Mouse (Mus musculus) cerebellum, postnatal 25 days (tissue): Measurements from ENCODE around the gene Lrrn3.

Experiments used
- DNase-seq, 2 experiments: peaks; one replicate each; pipeline ENCODE4 v3.0.0; 2021; ENCODE audit warnings: mixed read lengths in 2 of 2

The Lrrn3 gene

DNA sequence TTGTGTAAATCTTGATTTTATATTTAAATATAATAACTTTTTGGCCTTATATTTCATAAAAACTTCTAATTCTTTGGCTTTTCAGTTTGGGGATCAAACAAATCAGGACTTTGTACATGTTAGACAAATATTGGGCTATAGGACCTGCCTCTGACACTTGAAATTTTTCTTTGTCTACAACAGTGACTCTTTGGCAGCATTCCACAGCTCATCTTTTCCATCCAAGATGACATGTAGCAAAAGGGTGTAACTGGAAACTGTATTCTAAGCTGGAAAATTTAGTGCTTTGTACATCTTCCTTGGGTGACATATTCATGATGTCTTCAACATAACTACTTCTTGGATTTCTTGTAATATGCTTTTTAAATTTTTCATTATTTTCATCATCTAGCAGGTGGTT lies 57.4 kb downstream of the Lrrn3 start:
- DNase-seq = no peak

DNA sequence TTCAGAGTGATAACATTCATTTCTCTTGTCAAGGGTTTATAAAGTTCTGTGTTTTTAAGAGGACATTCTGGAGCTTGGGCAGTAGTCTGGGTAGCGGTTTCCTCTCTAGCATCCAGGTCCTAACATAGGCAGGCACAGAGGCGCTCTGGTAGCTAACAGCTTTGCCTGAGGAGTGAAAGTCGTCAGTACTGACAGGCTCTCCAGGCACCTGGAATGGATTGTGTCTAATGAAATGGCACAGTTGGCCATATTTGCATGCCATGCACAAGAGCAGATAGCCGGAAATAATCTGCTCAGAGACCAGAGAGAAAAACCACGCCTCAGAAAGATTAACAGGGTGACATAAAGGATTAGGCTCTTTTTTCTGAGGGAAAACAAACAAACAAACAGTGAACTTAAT lies 58.8 kb downstream of the Lrrn3 start:
- DNase-seq = peak; percentile 43 to 57

DNA sequence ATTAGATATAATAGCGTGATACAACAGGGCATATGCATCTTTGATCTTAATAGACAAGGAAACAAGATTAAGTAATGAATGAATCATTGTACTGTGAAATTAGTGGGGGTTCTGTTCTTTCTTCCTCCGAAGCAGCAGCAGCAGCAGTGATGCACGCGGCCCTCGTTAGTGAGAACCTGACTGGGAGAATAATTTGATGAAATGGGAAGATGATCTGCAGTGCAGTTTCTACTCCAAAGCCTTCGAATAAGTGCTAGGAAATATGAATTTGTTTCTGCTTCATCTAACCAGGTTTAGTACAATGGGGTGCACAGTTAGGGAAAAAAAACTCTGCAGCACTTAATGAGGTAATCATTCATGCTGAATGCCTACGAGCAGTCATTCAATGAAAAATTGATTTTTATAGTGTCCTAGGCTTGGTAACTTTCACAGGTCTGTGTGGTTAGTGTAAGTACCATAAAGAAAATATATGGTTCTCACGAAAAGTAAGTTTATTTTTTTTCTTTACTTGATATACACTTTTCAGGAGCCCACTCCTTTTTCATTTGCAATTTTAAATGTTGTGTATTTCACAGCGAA lies 61.0 kb downstream of the Lrrn3 start:
- no peak for DNase-seq

DNA sequence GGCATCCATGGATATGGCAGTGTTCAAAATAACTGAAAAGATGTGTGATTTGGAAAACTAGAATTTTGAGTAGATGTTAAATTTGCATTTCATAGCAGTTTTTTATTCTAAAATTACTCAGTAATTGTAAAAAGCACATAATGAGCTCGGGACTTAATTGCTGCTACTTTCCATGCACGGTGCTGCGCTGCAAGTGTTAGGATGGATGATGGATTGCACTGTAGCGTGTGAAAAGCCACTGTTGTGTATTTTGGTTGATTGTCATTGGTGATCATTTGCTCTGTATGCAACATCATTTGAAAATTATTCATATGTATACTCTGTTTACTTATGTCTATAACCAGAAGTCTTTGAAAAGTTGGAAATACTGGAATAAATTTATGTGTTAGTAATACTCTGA lies 68.3 kb downstream of the Lrrn3 start:
- no peak for DNase-seq

DNA sequence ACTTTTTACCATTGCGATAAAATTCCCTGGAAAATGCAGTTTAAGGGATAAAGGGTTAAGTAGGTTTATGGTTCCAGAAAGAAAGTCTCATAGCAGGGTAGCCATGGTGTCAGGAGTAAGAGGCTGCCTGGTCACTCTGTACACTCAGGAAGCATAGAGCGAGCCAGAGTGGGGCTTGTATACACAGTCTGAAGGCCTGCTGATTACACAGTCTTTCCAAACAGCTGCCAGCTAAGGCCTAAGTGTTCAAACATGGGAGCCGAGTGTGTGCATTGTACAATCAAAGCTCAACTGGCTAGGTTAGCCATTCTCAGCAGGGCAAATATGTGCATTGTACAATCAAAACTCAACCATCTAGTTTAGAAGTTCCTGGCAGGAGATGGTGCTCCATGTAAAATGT lies 69.1 kb downstream of the Lrrn3 start:
- DNase-seq = no peak

DNA sequence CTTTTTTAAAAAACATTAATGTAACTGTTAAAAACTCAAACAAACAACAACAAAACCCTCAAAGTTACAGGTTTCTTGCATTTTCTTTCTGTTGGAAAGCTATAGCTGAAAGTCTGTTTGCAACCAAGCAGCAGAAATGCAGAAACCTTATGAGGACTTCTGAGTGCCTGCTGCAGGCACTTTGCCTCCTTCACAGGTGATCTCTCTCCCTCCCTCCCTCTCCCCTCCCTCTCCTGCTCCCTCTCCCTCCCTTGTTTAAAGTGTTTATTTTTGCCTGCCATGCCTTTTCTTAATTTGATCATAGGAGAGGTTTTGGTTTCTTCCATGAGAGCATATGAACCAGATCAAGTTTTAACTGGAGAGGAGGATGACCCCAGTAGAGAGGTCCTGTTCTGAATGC lies 69.6 kb downstream of the Lrrn3 start:
- DNase-seq = no peak

DNA sequence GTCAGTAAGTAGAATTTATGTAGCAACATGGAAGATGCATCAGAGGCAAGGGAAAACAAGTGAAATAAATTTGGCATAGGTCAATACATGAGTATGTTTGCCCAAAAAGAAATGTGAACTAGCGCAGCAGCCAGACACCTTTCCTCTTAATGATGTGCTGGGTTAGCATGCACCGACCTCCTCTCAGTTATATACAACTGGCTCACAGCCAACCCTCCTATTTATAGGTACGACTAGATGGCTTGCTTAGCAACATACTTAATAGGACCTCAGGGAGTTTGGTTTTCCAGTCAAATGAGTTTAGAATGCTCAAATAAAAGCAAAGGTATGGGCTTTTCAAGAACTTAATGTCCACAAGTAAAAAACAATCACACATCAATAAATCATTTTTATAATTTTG lies 76.8 kb downstream of the Lrrn3 start:
- DNase-seq = no peak

DNA sequence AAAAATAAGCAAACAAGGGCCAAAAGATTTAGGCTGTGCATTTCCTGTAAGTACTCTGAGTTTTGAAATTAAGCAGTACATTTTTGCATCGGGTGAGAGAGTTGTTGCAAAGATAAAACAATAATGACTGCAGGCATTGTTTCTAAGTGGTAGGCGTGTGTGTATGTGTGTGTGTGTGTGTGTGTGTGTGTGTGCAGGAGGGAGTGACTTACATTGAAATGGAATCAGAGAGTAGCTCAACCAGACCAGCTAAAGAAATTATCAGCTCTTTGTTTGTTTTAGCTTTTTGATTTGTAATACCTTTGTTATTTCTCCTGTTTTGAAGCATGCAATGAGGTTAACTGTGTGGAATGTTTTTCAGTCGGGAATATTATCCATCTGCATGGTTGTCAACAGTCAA lies 84.3 kb downstream of the Lrrn3 start:
- no peak for DNase-seq
